Mouse (Mus musculus) forebrain, embryonic 12.5 days (tissue): ENCODE data around the gene Sema6d. TPM values are rescaled to one million over a fixed set of nuclear protein-coding genes. Genes with fewer than 3 reads are reported as not detected.

Source experiments
- ATAC-seq: fragments of 200-750 bp; cut with Nextera tagmentation; 2 replicates; pipeline ENCODE4 v1.8.0; 2017; ENCODE audit warnings: moderate TSS enrichment; ENCODE audit not compliant: low FRiP score
- H3K27ac ChIP-seq: fragments of 300-500 bp; sonication (generic); 2 replicates; pipeline ENCODE4 v1.5.1; 2016; ENCODE audit warnings: mild to moderate bottlenecking
- H3K27me3 ChIP-seq: fragments of 300-500 bp; sonication (generic); 2 replicates; pipeline ENCODE4 v1.6.1; 2016; ENCODE audit warnings: mild to moderate bottlenecking
- H3K36me3 ChIP-seq: fragments of 300-500 bp; sonication (generic); replicated peaks from 2 replicates; pipeline ENCODE4 v1.6.1; 2016; ENCODE audit warnings: mild to moderate bottlenecking
- H3K4me1 ChIP-seq: fragments of 300-500 bp; sonication (generic); 2 replicates; pipeline ENCODE4 v1.6.1; 2016
- H3K4me2 ChIP-seq: fragments of 300-500 bp; sonication (generic); 2 replicates; pipeline ENCODE4 v1.6.1; 2016; ENCODE audit warnings: mild to moderate bottlenecking, moderate library complexity
- H3K4me3 ChIP-seq: fragments of 300-500 bp; sonication (generic); replicated peaks from 2 replicates; pipeline ENCODE4 v1.5.1; 2016; ENCODE audit warnings: mild to moderate bottlenecking
- H3K9ac ChIP-seq: fragments of 300-500 bp; sonication (generic); 2 replicates; pipeline ENCODE4 v1.6.1; 2016; ENCODE audit warnings: mild to moderate bottlenecking
- H3K9me3 ChIP-seq: fragments of 300-500 bp; sonication (generic); 2 replicates; pipeline ENCODE4 v1.6.1; 2016
- WGBS: fragments of 180-500 bp; shearing (Covaris S2); methylation state at CpG from one replicate; pipeline ENCODE4 v1.1.7; 2016; 5-methylcytosine and 5-hydroxymethylcytosine counted together
- polyA plus RNA-seq: library from polyadenylated mRNA; unstranded; fragments of >200 nt; fragmentation: Nextera tagmentation; extraction: Ambion mirVana; gene quantifications from 2 replicates; pipeline ENCODE4 v1.2.1, GENCODE M21; 2016

Gene Sema6d
- polyA plus RNA-seq, 1 experiment from 2014 or later: 19.8 TPM

DNA sequence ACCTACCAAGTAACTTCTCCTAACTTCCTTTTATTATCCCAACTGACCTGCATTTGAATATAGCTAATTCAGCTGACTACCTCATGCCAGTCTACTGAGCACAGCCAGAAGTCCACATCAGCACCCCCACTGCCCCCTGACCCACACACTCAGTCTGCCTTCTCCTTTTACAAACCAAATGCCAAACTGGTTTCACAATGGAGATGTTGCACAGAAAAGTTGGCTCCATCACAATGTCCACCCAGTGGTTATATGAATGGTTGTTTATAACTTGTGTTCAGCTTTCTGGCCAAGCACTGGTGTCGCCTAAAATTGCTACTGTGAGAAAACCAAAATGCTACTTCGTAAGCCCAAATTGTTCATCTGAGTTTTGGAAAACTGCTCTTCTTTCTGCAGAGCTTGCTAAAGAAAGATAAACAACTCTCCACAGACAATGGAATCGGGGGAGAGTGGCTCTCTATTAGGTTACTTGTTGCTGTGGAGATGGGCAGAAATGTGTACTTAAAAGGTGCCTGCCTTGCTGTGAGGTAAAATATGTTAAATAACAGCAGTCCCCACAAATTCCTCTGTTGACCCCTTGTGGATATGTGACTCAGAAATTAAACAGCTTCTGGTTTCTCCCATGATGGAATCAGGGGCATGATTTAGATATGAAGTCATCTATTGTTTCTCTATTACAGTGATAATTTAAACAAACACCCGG is 154.9 kb downstream of the Sema6d start:
- H3K9me3 ChIP-seq: no peaks in the 10 kb centered on the region
- no peak for ATAC-seq
- peaks cover 5% of the 10 kb centered on the region; the same call in 1 of the 2 replicates for H3K4me1 ChIP-seq
- H3K9ac ChIP-seq: no peak overlapping the region
- H3K4me3 ChIP-seq: no peak overlapping the region
- 69% methylated on average over 4 of the region's 4 CpGs for WGBS
- H3K36me3 ChIP-seq: no peaks in the 10 kb centered on the region
- H3K27me3 ChIP-seq: no peaks in the 10 kb centered on the region
- H3K4me2 ChIP-seq: no peak overlapping the region
- H3K27ac ChIP-seq: no peak overlapping the region

DNA sequence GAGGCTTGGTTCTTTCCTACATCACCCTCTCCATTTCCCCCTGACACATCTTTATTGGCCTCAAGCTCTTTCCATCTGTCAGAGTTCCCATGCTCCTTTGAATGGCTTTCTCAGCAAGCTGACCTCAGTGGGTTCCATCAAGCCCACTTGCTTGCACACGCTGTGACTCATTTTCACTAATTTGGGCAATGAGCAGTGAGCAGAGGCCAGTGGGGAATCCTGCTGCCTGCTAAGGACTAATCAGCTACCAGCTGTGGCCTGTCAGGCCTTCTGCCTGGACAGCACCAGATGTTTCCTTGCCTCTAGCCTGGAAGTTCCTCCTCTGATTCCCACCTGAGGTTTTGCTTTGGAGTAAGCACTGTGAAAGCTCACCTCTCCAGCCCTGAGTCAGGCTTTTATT is 168.3 kb downstream of the Sema6d start:
- H3K9ac ChIP-seq: no peak overlapping the region
- WGBS: 72% methylated on average over 1 of the region's 1 CpGs
- no peak overlapping the region for H3K27ac ChIP-seq
- H3K36me3 ChIP-seq: no peaks in the 10 kb centered on the region
- no peaks in the 10 kb centered on the region for H3K9me3 ChIP-seq
- H3K4me3 ChIP-seq: no peak overlapping the region
- no peaks in the 10 kb centered on the region for H3K27me3 ChIP-seq
- ATAC-seq: peak; percentile 44; the same call in 1 of the 2 replicates
- no peak overlapping the region for H3K4me2 ChIP-seq
- no peaks in the 10 kb centered on the region for H3K4me1 ChIP-seq

DNA sequence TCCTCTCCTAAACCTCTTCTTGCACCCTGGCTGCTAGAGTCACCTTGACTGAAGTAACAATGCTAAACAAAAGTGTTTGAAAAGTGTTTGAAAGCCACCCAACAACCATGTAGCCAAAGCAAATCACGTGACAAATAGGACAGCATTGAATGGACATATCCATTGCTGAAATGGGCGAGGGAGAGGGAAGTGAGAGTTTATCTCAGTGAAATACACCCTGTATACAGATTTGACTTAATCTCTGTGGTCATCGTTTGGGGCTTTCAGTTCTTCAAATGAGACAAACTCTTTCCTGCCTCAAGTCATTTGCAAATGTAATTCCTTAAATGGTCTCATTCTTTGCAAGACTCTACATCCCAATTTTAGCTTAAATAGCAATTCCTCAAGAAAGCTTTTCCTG is 174.5 kb downstream of the Sema6d start:
- no peak overlapping the region for H3K9ac ChIP-seq
- no peaks in the 10 kb centered on the region for H3K36me3 ChIP-seq
- ATAC-seq: no peak
- H3K4me3 ChIP-seq: no peak overlapping the region
- no peak overlapping the region for H3K27ac ChIP-seq
- no peaks in the 10 kb centered on the region for H3K27me3 ChIP-seq
- no peaks in the 10 kb centered on the region for H3K4me1 ChIP-seq
- WGBS: 88% methylated on average over 3 of the region's 3 CpGs
- no peaks in the 10 kb centered on the region for H3K9me3 ChIP-seq
- no peak overlapping the region for H3K4me2 ChIP-seq

DNA sequence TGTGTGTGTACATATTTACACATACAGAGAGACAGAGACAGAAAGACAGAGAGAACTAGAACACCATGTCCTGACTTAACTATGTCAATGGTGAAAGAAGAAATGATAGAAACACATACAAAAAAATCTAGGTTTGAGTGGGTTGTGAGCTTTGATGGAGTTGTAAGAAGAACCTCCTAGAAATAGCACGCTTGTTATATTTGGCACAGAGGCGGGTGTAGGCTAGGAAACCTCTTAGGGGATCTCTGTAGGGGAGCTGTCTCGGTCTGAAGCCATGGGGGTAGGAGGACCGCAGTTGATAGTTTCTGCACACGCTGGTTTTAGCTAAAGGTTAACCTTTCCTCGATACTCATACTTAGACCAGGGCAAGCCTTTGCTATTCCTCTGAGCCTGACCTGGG is 181.4 kb downstream of the Sema6d start:
- no peaks in the 10 kb centered on the region for H3K36me3 ChIP-seq
- ATAC-seq: no peak
- WGBS: 85% methylated on average over 6 of the region's 6 CpGs

DNA sequence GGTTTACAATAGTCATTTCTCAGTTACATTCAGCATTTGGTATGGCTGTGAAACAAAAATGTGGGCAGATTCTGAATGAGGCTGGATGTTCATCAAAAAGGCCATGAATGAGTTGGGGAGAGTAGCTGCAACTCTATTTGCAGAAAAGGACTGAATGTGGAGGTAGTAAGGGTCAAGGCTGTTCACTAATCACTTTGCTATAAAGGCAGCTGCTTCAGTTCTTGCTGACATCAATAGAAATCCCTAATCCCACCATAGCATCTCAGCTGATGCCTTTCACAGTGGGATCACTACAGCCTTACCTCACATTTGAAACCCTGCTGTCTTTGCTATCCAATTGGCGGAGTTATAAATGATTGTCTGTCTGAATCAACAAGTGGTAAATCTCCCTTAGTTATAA is 187.7 kb downstream of the Sema6d start:
- Histone ChIP-seq H3K36me3 (no peaks in the 10 kb centered on the region), H3K9me3 (no peaks in the 10 kb centered on the region), H3K27me3 (no peaks in the 10 kb centered on the region), H3K4me1 (peaks cover 9% of the 10 kb centered on the region), H3K4me2 (no peak overlapping the region), H3K27ac (no peak overlapping the region), H3K9ac (no peak overlapping the region), H3K4me3 (no peak overlapping the region)
- 21% methylated on average over 1 of the region's 1 CpGs for WGBS
- peak; percentile 74; the same call in 1 of the 2 replicates for ATAC-seq

More for the DNA sequence above, 181.4 kb downstream of the Sema6d start:
- H3K4me3 ChIP-seq: no peak overlapping the region
- H3K9me3 ChIP-seq: no peaks in the 10 kb centered on the region
- no peak overlapping the region for H3K4me2 ChIP-seq
- no peak overlapping the region for H3K27ac ChIP-seq
- no peaks in the 10 kb centered on the region for H3K4me1 ChIP-seq
- H3K27me3 ChIP-seq: no peaks in the 10 kb centered on the region
- H3K9ac ChIP-seq: no peak overlapping the region

DNA sequence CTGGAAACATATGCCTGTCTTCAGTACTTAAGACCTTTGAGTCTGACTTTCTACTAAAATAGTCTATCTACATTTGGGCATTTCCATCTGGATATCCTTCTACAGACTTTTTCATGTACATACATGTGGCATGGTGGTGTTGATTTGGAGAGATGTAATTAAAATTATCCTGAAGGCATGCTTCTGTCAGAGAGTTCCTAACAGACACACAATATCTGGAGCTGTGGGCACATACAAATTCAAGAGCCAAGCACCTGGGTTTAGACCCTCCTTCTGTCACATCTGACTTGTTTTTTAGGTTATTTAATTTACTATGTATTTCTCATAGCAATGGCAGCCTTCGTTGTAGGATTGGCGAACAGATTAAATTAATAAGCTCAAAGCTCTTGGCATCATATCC is 195.3 kb downstream of the Sema6d start:
- H3K27ac ChIP-seq: no peak overlapping the region
- H3K4me3 ChIP-seq: no peak overlapping the region
- H3K4me2 ChIP-seq: no peak overlapping the region
- H3K9ac ChIP-seq: no peak overlapping the region
- 82% methylated on average over 2 of the region's 2 CpGs for WGBS
- H3K36me3 ChIP-seq: no peaks in the 10 kb centered on the region
- H3K4me1 ChIP-seq: no peaks in the 10 kb centered on the region
- ATAC-seq: no peak; the same call in 1 of the 2 replicates
- no peaks in the 10 kb centered on the region for H3K9me3 ChIP-seq
- H3K27me3 ChIP-seq: no peaks in the 10 kb centered on the region

DNA sequence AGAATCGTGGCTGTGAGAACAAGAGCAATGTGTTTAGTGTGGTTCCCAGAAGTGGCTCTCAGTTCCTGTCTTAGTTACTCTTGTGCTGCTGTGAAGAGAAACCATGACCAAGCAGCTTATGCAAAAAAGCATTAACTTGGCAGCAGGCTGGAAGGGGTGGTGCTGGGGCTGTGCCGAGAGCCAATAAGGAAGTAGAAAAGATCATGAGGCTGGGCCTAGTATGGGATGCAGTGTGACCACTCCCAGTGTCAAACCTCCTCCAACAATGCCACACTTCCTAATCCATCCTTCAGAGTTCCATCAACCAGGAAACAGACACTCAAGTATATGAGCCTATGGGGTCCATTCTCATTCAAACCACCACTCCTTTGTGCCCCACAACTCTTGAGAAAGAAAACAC is 199.6 kb downstream of the Sema6d start:
- Histone ChIP-seq H3K9ac (no peak overlapping the region), H3K27me3 (no peaks in the 10 kb centered on the region), H3K4me1 (no peaks in the 10 kb centered on the region), H3K36me3 (no peaks in the 10 kb centered on the region), H3K9me3 (no peaks in the 10 kb centered on the region), H3K27ac (no peak overlapping the region), H3K4me2 (no peak overlapping the region), H3K4me3 (no peak overlapping the region)
- ATAC-seq: no peak
- 76% methylated on average over 2 of the region's 2 CpGs for WGBS

DNA sequence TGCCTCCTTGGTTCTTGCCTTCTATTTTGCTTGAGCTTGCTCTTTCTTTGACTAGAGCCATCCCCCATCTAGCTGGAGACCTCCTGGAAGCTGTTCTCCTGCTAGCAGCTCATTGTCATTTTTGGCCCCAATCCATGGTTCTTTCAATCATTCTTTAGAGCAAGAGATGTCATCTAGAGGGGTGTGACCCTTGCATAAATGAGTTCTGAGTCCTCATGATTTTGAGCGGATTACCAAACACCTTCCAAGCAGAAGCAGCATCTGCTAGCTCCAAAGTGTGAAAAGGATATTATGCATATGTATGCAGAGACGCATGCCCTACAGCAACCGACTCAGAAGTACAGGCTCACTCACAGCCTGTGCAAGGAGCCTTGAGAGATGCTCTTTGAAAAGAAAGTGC is 201.4 kb downstream of the Sema6d start:
- no peak overlapping the region for H3K4me2 ChIP-seq
- no peaks in the 10 kb centered on the region for H3K9me3 ChIP-seq
- H3K27ac ChIP-seq: no peak overlapping the region
- no peaks in the 10 kb centered on the region for H3K27me3 ChIP-seq
- no peaks in the 10 kb centered on the region for H3K4me1 ChIP-seq
- ATAC-seq: 0 out of 2 replicates have a peak, but pooled peaks have one; percentile 49
- 71% methylated on average over 3 of the region's 3 CpGs for WGBS
- no peak overlapping the region for H3K9ac ChIP-seq
- H3K4me3 ChIP-seq: no peak overlapping the region
- no peaks in the 10 kb centered on the region for H3K36me3 ChIP-seq

DNA sequence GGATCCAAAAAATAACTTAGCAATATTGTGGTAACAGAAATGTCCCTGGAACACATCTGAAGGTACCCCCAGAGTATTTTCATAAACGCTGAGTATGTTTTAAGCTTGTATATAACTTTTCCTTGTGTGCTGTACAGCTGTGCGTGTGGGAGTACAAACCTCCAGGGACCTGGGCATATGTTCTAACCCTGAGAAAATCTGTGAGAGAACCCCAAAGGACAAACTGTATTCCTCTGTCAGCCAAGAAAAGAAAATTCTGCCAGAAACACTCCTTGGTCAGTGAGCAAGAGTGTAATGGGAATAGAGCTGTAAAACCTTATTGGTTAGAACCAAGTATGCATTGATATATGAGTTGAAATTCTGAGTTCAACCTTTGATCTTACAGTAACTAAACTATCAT is 203.8 kb downstream of the Sema6d start:
- ATAC-seq: no peak
- 94% methylated on average over 2 of the region's 2 CpGs for WGBS
- Histone ChIP-seq H3K27ac (no peak overlapping the region), H3K27me3 (no peaks in the 10 kb centered on the region), H3K36me3 (no peaks in the 10 kb centered on the region), H3K4me2 (no peak overlapping the region), H3K9me3 (no peaks in the 10 kb centered on the region), H3K4me1 (no peaks in the 10 kb centered on the region), H3K4me3 (no peak overlapping the region), H3K9ac (no peak overlapping the region)

DNA sequence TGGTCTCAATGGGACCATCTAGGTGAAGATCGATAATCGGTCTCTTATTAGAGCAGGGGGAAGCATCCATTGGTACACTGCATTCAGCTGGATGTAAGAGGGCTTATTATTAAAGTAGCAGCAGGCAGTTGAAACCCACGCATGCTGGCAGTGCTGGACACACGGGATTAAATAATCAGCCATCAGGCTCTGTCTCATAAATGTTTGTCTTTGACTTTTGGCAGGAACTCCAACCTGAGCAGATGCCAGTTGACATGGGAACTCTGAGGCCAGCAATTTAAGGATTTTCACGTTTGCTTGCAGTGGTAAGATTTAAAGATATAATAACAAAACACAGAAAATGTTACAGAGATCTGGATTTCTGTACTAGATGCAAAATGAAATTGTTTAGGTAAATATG is 208.6 kb downstream of the Sema6d start:
- ATAC-seq: no peak
- Histone ChIP-seq H3K27me3 (no peaks in the 10 kb centered on the region), H3K4me2 (no peak overlapping the region), H3K9me3 (no peaks in the 10 kb centered on the region), H3K36me3 (no peaks in the 10 kb centered on the region), H3K4me1 (no peaks in the 10 kb centered on the region), H3K27ac (no peak overlapping the region), H3K4me3 (no peak overlapping the region), H3K9ac (no peak overlapping the region)
- 82% methylated on average over 5 of the region's 5 CpGs for WGBS

DNA sequence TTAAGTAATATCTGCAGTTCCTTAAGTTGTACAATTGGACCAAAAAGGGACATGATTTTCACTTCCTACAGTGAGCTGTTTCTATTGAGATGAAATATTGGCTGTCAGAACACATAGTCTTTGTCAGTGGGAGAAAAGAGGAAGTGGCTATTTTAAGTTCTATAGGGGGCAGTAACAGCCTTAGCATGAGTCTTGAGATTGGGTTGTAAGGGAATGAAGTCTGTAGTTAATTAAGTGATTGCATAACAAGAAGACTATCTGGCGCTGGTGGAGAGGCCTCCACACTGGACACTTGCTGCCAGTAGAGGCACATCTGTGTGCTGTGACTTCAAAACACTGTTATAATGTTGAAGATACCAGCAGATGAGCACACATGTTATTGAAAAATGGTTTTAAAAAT is 209.1 kb downstream of the Sema6d start:
- Histone ChIP-seq H3K9ac (no peak overlapping the region), H3K4me1 (no peaks in the 10 kb centered on the region), H3K36me3 (no peaks in the 10 kb centered on the region), H3K4me2 (no peak overlapping the region), H3K9me3 (no peaks in the 10 kb centered on the region), H3K27ac (no peak overlapping the region), H3K27me3 (no peaks in the 10 kb centered on the region), H3K4me3 (no peak overlapping the region)
- 61% methylated on average over 1 of the region's 1 CpGs for WGBS
- ATAC-seq: no peak

DNA sequence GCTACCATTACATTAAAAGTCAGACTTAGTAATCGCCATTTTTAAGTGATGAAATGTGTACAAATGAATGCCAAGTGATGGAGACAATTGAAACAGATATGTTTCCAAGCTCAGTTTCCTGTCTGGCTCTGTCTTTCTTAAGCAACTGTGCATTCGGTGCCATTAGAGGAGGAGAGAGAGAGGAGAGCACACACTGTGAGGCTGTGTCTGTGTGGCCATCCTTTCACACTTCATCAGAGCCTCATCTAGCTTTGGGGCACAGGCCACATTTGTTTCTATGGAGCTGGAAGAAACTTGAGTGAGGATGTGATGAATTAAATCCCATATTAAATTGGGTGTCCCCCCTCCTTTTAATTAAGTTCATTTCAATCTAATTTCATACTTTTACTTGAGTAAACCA is 218.8 kb downstream of the Sema6d start:
- H3K36me3 ChIP-seq: no peaks in the 10 kb centered on the region
- H3K27me3 ChIP-seq: no peaks in the 10 kb centered on the region
- no peak for ATAC-seq
- no peaks in the 10 kb centered on the region for H3K9me3 ChIP-seq
- no peak overlapping the region for H3K4me3 ChIP-seq
- no peak overlapping the region for H3K4me2 ChIP-seq
- 86% methylated on average over 2 of the region's 2 CpGs for WGBS
- no peak overlapping the region for H3K9ac ChIP-seq
- H3K27ac ChIP-seq: no peak overlapping the region
- H3K4me1 ChIP-seq: no peaks in the 10 kb centered on the region

DNA sequence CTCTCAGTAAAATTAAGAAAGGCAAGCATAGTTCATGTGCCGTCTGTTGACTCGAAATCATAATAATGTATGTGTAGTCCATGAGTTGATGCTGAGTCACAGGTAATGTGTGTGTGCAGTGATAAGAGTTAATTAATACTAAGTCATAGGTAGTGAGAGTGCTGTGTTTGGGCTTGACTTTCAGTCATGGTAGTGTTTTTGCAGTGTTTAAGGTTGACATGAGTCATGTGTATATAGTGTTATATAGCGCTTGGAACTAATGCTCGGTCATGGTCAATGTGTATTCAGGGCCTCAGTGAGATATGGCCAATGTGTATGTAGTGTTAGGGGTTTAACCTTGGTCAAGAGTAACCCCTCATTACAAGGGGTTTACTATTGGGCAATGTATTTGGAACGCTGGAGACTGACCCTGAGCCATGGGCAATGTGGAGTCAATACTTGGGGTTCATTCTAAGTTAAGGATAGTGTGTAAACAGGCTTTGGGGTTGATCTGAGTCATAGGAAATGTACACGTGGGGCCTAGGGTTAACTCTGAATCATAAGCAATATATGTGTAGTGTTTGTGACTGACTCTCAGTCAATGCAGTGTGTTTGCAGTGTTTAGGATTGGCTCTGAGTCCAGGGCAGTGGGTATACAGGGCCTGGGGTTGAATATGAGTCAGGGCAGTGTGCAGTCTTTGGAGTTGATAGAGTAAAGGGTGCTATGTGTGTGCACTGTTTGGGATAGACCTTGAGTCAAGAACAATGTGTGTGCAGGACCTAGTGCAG is 219.8 kb downstream of the Sema6d start:
- 94% methylated on average over 6 of the region's 6 CpGs for WGBS
- Histone ChIP-seq H3K9me3 (no peaks in the 10 kb centered on the region), H3K9ac (no peak overlapping the region), H3K4me1 (no peaks in the 10 kb centered on the region), H3K27me3 (no peaks in the 10 kb centered on the region), H3K36me3 (no peaks in the 10 kb centered on the region), H3K27ac (no peak overlapping the region), H3K4me2 (no peak overlapping the region), H3K4me3 (no peak overlapping the region)
- ATAC-seq: no peak
